Mouse (Mus musculus): ENCODE measurements around the gene Ebi3. TPM values are rescaled to one million over a fixed set of nuclear protein-coding genes. Genes with fewer than 3 reads are reported as not detected.
A peak's percentile ranks its signal among the peaks of the same experiment; 100 is the strongest.

Ebi3 gene
- total RNA-seq, 4 experiments from 2014 or later, result 1.1 to 2.5 (median 1.7) TPM

DNA sequence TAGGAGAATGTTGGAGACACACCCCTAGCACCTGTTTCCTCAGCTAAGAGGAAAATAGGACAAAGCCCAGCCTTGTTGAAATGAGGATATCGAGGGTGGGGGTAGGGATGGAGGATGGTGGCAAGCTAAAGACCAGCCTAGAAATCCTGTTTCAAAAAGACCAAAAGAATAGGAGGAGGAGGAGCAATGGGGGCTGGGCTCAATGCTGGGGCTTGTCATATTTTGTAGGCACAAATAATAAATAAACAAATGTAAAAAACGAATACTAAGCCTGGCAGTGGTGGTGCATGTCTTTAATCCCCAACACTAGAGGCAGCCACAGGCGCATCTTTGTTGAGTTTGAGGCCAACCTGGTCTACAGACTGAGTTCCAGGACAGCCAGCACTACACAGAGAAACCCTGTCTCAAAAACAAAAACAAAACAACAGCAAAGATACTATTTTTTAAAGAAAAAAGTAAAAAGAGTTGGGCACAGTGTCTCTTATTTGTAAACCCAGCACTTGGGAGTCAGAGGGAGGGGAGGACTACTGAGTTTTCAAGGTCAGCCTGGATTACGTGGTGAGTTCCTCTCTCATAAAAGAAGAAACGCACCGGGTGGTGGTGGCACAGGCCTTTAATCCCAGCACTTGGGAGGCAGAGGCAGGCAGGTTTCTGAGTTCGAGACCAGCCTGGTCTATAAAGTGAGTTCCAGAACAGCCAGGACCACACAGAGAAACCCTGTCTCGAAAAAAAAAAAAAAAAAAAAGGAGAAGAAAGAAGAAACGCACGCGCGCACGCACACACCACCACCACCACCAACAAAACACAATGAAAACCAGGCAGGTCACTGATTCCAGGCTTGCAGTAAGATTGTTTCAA is 5.5 kb downstream of the Ebi3 start:
- peak; percentile 2 to 20 for DNase-seq (ENCODE audit: low spot score in 2 of 2)

DNA sequence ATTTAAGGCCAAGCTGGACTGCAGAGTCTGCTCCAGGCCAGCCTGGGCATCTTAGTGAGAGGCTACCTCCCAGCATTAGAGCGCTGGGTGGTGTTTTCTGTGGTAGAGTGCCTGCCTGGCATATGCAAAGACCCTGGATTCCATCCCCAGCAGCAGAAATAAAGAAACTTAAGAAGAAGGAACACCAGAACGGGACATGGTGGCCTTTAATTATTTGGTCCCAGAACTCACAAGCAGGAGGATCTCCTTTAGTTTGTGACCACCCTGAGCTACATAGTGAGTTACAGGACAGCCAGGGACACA is 6.1 kb downstream of the Ebi3 start:
- no peak for DNase-seq (ENCODE audit: low spot score in 2 of 2)

DNA sequence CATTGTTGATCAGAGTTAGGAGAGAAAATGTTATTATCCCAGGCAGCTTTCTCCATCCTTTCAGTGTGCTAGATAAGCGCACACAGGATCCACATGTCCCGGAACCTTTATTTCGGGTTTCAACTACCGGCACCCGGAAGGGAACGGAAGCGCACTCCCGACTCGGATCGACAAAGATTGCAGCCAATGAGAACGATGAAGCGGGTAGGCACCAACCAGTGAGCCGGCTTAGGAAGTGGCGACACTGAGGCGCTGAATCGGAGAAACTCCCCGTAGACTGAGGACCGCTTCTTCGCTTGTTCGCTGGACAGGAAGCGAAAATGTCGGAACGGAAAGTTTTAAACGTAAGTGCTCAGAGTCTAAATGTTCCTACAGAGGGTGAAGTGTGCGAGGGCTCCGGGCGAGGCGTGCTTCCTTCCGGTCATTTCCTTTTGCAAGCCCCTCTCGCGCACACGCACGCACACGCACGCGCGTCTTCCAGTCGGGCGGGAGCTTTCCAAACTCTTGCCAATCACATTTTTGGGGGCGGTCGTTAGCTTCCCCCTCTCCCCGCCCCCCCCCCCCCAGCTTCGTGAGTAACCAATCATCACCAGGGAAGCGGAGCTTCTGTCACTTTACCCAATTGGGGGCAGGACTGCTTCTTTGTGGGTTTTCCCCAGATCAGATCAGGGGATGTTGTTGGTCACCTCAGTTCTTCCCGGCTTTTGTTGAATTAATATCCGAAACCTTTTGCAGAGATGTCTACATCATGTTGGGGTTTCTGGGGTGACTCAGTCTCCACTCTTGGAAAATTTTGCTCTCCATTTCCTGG is 6.7 kb downstream of the Ebi3 start, which contains the start of gene Yju2:
Gene Yju2, plus strand, starts transcription at position 182 of the 811 bp plus-strand sequence.
- peak; percentile 93 to 96 for DNase-seq (ENCODE audit: low spot score in 2 of 2)

- no peak for DNase-seq (ENCODE audit: low spot score in 2 of 2)
These were observed 7.7 kb downstream of the Ebi3 start for GRCm38 (mm10) chr17:55959946-55960740.

GRCm38 (mm10) chr17:55960791-55961190 is 8.4 kb downstream of the Ebi3 start:
- peak in 1 of 2 experiments; percentile 11 for DNase-seq (ENCODE audit: low spot score in 2 of 2)

DNA sequence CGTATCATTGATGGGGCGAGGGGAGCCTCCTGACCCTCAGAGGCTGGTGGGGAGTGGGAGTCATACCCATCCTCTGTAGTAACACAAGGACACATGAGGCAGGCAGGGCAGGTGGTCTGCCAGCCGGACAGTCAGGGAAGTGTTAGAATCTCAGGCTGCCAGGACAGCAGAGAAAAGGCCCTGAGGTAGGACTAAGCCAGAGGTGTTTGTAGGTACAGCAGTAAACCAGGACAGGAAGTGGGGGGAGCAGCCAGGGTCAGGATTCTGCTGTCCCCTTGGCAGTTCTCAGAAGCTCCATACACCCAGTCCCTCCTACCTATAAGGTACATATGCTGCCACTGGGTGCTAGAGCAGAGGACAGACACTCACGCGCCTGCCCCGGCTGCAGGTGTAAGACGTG is 9.2 kb downstream of the Ebi3 start:
- DNase-seq (ENCODE audit: low spot score in 2 of 2), result peak in 1 of 2 experiments; percentile 10

- DNase-seq (ENCODE audit: low spot score in 2 of 2), result peak in 1 of 2 experiments; percentile 6
These were observed 10.7 kb downstream of the Ebi3 start for GRCm38 (mm10) chr17:55963171-55963570.

DNA sequence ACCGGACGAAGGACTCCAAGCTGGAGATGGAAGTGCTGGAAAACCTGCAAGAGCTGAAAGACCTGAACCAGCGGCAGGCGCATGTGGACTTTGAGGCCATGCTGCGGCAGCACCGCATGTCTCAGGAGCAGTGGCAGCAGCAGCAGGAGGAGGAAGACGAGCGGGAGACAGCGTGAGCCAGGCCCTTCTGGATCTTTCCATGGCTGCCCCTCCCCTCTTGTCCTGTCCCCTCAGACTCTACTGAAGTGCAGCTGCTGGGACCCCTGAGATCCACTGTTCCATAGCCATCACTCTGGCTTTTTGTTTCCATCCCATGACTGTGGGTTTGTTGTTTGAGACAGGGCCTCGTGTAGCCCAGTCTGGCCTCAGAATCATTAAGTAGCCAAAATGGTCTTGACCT is 12.1 kb downstream of the Ebi3 start:
- DNase-seq (ENCODE audit: low spot score in 2 of 2), result no peak

- DNase-seq (ENCODE audit: low spot score in 2 of 2), result no peak
These were observed 12.6 kb downstream of the Ebi3 start for GRCm38 (mm10) chr17:55964996-55965395.

GRCm38 (mm10) chr17:55967186-55967585 is 14.7 kb downstream of the Ebi3 start:
- DNase-seq (ENCODE audit: low spot score in 2 of 2), result no peak

- no peak for DNase-seq (ENCODE audit: low spot score in 2 of 2)
These were observed 15.8 kb downstream of the Ebi3 start for GRCm38 (mm10) chr17:55968210-55968609.

DNA sequence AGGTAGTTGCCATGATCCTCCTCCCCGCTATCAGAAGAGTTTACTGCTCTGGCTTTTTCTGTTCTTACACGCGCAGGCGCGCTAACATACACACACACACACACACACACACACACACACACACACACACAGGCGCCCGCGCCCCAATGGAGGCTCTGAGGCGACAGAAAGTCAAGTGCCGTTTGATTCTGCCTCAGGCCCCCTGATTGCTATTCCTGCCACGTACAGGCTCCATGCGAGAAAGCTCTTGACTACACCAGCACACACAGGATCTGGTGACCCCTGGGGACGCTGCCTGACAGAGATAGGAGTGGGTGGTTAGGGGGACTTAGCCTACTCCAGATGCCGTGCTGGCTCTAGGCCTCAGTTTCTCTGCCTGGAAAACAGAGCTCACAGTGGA is 17.1 kb downstream of the Ebi3 start:
- peak in 1 of 2 experiments; percentile 30 for DNase-seq (ENCODE audit: low spot score in 2 of 2)

GRCm38 (mm10) chr17:55969966-55970891 is 17.8 kb downstream of the Ebi3 start, which contains the start of gene Shd:
TSS of gene Shd (plus strand) at chr17:55970467.
- DNase-seq (ENCODE audit: low spot score in 2 of 2), result peak in 1 of 2 experiments; percentile 43

GRCm38 (mm10) chr17:55971453-55971852 is 19.0 kb downstream of the Ebi3 start:
- DNase-seq (ENCODE audit: low spot score in 2 of 2), result no peak

DNA sequence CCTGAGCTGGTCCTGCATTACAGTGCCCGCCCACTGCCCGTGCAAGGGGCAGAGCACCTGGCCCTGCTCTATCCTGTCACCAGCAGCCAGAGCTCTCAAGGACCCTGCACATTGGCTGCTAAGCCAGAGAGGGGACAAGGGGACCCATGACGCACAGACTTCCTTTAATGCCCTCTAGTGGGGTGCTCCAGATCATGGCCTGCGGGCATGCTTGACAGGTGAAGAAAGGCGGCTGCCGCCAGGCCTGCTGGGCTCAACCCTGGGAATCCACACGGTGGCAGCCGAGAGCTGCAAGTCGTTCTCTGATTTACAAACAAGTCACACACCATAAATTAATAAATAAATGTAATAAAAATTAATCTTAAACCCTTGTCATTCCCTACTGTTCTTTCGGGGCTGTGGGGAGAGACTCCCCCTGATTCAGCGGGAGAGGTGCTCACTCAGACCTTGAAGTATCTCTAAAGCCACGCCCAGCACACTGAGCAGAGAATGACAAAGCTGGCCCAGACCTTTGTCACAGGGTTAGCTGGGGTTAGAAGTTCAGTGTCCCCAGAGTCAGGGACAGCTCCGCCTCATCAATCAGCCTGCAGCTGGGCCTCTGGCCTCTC is 23.9 kb downstream of the Ebi3 start:
- peak in 1 of 2 experiments; percentile 63 for DNase-seq (ENCODE audit: low spot score in 2 of 2)

DNA sequence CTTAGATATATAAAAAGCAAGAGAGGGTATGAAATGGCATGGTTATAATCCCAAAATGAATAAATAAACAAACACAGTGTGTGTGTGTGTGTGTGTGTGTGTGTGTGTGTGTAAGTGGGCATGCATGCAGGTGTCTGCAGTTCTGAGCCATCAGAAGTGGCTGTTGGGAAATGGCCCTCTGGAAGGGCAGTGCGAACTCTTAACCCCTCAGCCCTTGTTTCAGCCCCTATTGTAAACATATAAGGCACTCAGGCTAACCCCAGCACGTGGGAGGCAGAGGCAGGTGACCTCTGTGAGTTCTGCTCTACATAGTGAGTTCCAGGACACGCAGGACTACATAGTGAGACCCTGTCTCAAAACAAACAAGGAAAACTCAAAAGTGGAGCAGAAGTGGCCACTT is 24.9 kb downstream of the Ebi3 start:
- no peak for DNase-seq (ENCODE audit: low spot score in 2 of 2)

DNA sequence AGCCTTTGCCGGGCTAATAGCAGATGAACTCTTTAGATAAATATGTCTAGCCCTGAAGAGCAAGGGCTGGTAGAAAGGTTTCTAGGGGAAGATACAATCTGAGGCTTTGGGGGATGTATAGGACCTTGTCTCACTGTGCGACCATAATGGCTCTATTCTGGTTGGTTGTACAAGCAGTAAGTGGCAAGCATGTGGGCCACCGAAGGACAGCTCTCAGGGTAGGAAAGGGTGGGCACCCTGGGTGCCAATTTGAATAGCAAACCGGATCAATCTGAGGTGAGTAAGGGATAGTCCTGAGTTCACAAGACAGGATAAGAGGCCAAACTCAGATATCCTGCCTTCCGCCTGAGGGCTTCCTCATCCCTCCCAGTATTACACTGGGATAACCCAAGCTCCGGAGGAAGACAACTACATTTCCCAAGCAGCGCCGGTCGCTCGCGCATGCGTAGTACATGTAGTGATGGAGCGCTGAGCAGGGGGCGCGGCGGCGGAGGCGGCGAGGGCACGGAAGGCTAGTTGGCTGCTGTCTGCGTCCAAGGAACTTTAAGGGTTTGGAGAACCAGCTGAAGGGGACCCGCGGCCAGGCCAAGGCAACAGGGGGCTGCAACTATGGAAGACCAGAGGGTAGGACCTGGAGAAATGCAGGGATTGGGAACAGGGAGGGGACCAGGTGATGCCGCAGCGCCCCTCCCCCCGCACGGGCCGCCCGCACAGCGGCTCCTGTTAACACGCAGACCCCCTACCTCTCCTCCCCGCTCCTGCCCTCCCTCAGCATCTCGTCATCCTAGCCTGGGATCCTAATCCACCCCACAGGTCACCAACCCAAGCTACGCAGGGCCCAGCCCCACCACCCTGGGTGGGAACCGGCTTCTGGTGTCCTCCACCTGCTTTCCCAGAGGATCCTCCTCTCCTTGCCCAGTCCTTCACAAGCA is 33.9 kb downstream of the Ebi3 start, which contains the start of gene Fsd1:
Gene Fsd1, plus strand, starts transcription at position 480 of the 932 bp plus-strand sequence.
- DNase-seq (ENCODE audit: low spot score in 2 of 2), result peak; percentile 65 to 80

GRCm38 (mm10) chr17:55990278-55990898 is 37.9 kb downstream of the Ebi3 start:
- DNase-seq (ENCODE audit: low spot score in 2 of 2), result no peak

Data from left cerebral cortex, adult 8-10 months (tissue).